Comparison of ENCODE assay signal across 15 mouse cellular contexts in genomic region chr11:63984622-63985168, GRCm38 (mm10).
DNase-seq lines count a peak whose midpoint lies in the region; ATAC-seq and TF ChIP-seq lines count a peak whose summit lies in the region.
"Had no signal": no experiment of that assay in that cellular context is flagged by ENCODE, and none has a peak within 500 bp of the region (broad histone marks: within the 10 kb centered on the region; RNA-seq: fewer than 3 reads in every experiment).

No protein-coding gene starts in this region.

- no peaks in the 10 kb centered on the region for H3K9me3 ChIP-seq in liver, postnatal 0 days (ENCODE audit: low read length)
- no peaks in the 10 kb centered on the region for H3K9me3 ChIP-seq in liver, embryonic 12.5 days (replicated peaks)
- H3K9me3 ChIP-seq in CH12.LX (replicated peaks; ENCODE audit: low read length), result no peaks in the 10 kb centered on the region
- H3K9me3 ChIP-seq: embryonic facial prominence, embryonic 13.5 days; liver, embryonic 13.5 days; midbrain, embryonic 12.5 days had no signal

- in situ Hi-C loops in CH12.LX (cut with MboI; ENCODE audit: low pct_ligation_motif_present, low pct_unique_long_range_greater_than_20kb, low sequenced_read_pairs), result no loop called here

- H3K27me3 ChIP-seq in liver, postnatal 0 days (ENCODE audit: insufficient read depth, low read length), result no peaks in the 10 kb centered on the region
- no peaks in the 10 kb centered on the region for H3K27me3 ChIP-seq in liver, embryonic 12.5 days (replicated peaks)
- no peaks in the 10 kb centered on the region for H3K27me3 ChIP-seq in CH12.LX (replicated peaks)
- H3K27me3 ChIP-seq: embryonic facial prominence, embryonic 13.5 days; liver, embryonic 13.5 days; midbrain, embryonic 12.5 days had no signal

- no peak for TF ChIP-seq EP300 in liver, postnatal 0 days (IDR thresholded peaks at IDR 0.05; ENCODE audit: low read depth)
- TF ChIP-seq EP300 in CH12.LX (IDR thresholded peaks at IDR 0.05; ENCODE audit: low read length), result no peak

- no peaks in the 10 kb centered on the region for H3K36me3 ChIP-seq in liver, postnatal 0 days (replicated peaks; ENCODE audit: insufficient read depth, low read length)
- H3K36me3 ChIP-seq in liver, embryonic 12.5 days, result no peaks in the 10 kb centered on the region
- H3K36me3 ChIP-seq in CH12.LX (replicated peaks in 1 of 2; ENCODE audit: control insufficient read depth in 1 of 2, insufficient read depth in 1 of 2, low read length in 1 of 2), result peaks cover 2 to 73% of the 10 kb centered on the region in 2 experiments
- H3K36me3 ChIP-seq: embryonic facial prominence, embryonic 13.5 days; liver, embryonic 13.5 days; midbrain, embryonic 12.5 days had no signal

- peaks cover 3% of the 10 kb centered on the region; the same call in 1 of the 2 replicates for H3K4me1 ChIP-seq in liver, postnatal 0 days (ENCODE audit: insufficient read depth)
- peaks cover 24% of the 10 kb centered on the region for H3K4me1 ChIP-seq in liver, embryonic 12.5 days
- peaks cover 6 to 21% of the 10 kb centered on the region in 2 experiments for H3K4me1 ChIP-seq in CH12.LX (ENCODE audit: control insufficient read depth in 1 of 2, insufficient read depth in 2 of 2)
- H3K4me1 ChIP-seq: embryonic facial prominence, embryonic 13.5 days; liver, embryonic 13.5 days had no signal

- TF ChIP-seq POLR2A in CH12.LX (IDR thresholded peaks at IDR 0.05; ENCODE audit: low read depth, low read length), result no peak

- no peak overlapping the region for H3K4me2 ChIP-seq in liver, postnatal 0 days (ENCODE audit: low read depth, low read length)
- H3K4me2 ChIP-seq in liver, embryonic 12.5 days, result no peak overlapping the region
- no peak overlapping the region for H3K4me2 ChIP-seq in CH12.LX (ENCODE audit: insufficient read depth, low read depth, poor library complexity, severe bottlenecking)
- H3K4me2 ChIP-seq: embryonic facial prominence, embryonic 13.5 days; liver, embryonic 13.5 days; midbrain, embryonic 12.5 days had no signal

- no peak for TF ChIP-seq CTCF in liver, postnatal 0 days (IDR thresholded peaks at IDR 0.05; ENCODE audit: low read depth)
- TF ChIP-seq CTCF in CH12.LX (conservative IDR thresholded peaks at IDR 0.05 in 1 of 2, IDR thresholded peaks at IDR 0.05 in 1 of 2; ENCODE audit: low read depth in 2 of 2, low read length in 2 of 2), result no peak

- dilution Hi-C loops in CH12.LX (cut with MboI; ENCODE audit: extremely low pct_ligation_motif_present, extremely low pct_unique_long_range_greater_than_20kb, low sequenced_read_pairs), result no loop called here

- no peak for DNase-seq in liver, postnatal 0 days
- peak; percentile 21 for DNase-seq in CH12.LX (ENCODE audit: extremely low read depth)
- peak; percentile 30 for DNase-seq in lung, postnatal 36 days
- peak; percentile 73 for DNase-seq in thymus, postnatal 0 days (ENCODE audit: low spot score)
- DNase-seq in urinary bladder, adult 2 months (ENCODE audit: low spot score), result no peak
- no peak for DNase-seq in kidney, postnatal 25 days
- DNase-seq in layer of hippocampus, adult 9-10 months (ENCODE audit: low spot score), result no peak
- DNase-seq: gastrocnemius, adult 2 months; heart, postnatal 36 days; layer of hippocampus, adult 9-11 months; liver, embryonic 13.5 days had no signal

- H3K9ac ChIP-seq in liver, postnatal 0 days (replicated peaks), result no peak overlapping the region
- no peak overlapping the region for H3K9ac ChIP-seq in liver, embryonic 12.5 days
- H3K9ac ChIP-seq in CH12.LX (ENCODE audit: insufficient read depth, low read depth), result no peak overlapping the region
- H3K9ac ChIP-seq: embryonic facial prominence, embryonic 13.5 days; liver, embryonic 13.5 days; midbrain, embryonic 12.5 days had no signal

- TF ChIP-seq RAD21 in CH12.LX (IDR thresholded peaks at IDR 0.05; ENCODE audit: low read depth, low read length), result no peak

- no peaks in the 10 kb centered on the region for H3K79me2 ChIP-seq in CH12.LX (replicated peaks; ENCODE audit: control insufficient read depth, extremely low read depth, insufficient read depth, poor library complexity, severe bottlenecking)

- H3K4me3 ChIP-seq in liver, postnatal 0 days (ENCODE audit: low read depth, low read length), result no peak overlapping the region
- no peak overlapping the region for H3K4me3 ChIP-seq in liver, embryonic 12.5 days
- H3K4me3 ChIP-seq in CH12.LX (replicated peaks in 1 of 3; ENCODE audit: low read depth in 2 of 3, low read length in 2 of 3, poor library complexity in 1 of 3), result no peak overlapping the region
- H3K4me3 ChIP-seq: embryonic facial prominence, embryonic 13.5 days; gastrocnemius, adult 2 months; liver, embryonic 13.5 days; midbrain, embryonic 12.5 days had no signal

- no peak for ATAC-seq in liver, postnatal 0 days
- no peak for ATAC-seq in liver, embryonic 12.5 days
- ATAC-seq: hindbrain, postnatal 0 days had no signal

- H3K27ac ChIP-seq in liver, postnatal 0 days (ENCODE audit: low read depth), result peak overlapping the region; percentile 35; the same call in 1 of the 2 replicates
- no peak overlapping the region for H3K27ac ChIP-seq in liver, embryonic 12.5 days
- no peak overlapping the region for H3K27ac ChIP-seq in CH12.LX (ENCODE audit: insufficient read depth, low read depth)
- H3K27ac ChIP-seq: embryonic facial prominence, embryonic 13.5 days; gastrocnemius, adult 2 months; hindbrain, postnatal 0 days; liver, embryonic 13.5 days; midbrain, embryonic 12.5 days had no signal

- 32% methylated on average over 6 of the region's 6 CpGs for WGBS in liver, postnatal 0 days (ENCODE audit: insufficient replicate concordance)
- 27% methylated on average over 6 of the region's 6 CpGs for WGBS in liver, embryonic 12.5 days (ENCODE audit: insufficient replicate concordance)

TF ChIP-seq in CH12.LX, 34 proteins besides CTCF, POLR2A, EP300 and RAD21:
- no peak for TF ChIP-seq JUN (IDR thresholded peaks at IDR 0.05; ENCODE audit: insufficient read depth, low read depth, low read length)
- no peak for TF ChIP-seq NELFE (IDR thresholded peaks at IDR 0.05; ENCODE audit: low read depth, low read length)
TF ChIP-seq in CH12.LX: peak in this region for 0.

Comparison
In these comparisons a context has a peak if more than half of its experiments do, and no peak if none do; other contexts are left out.
1. DNase-seq: peak in CH12.LX (single experiment), lung, postnatal 36 days (single experiment) and thymus, postnatal 0 days (single experiment); none in liver, postnatal 0 days (single experiment), urinary bladder, adult 2 months (single experiment), kidney, postnatal 25 days (0 of 2) and layer of hippocampus, adult 9-10 months (single experiment).